Mouse (Mus musculus): ENCODE measurements at regions not wholly inside any gene's neighbourhood (a gene's known extent, or its start where the extent isn't known, plus 50 kb on each side); places are given as distances from the start of the nearest gene placed in this dataset.

GRCm38 (mm10) chr2:139325501-139325900, 168.2 kb upstream of the Sptlc3 start:
- no peaks in the 10 kb centered on the region for H3K27me3 ChIP-seq (ENCODE audit: control insufficient read depth, insufficient read depth, low read length)
- no peak overlapping the region for H3K27ac ChIP-seq (ENCODE audit: insufficient read depth, low read length)
- H3K4me1 ChIP-seq (ENCODE audit: control insufficient read depth, insufficient read depth, low read length) = peaks cover 4% of the 10 kb centered on the region; the same call in 1 of the 2 replicates
- DNase-seq = no peak
- WGBS = 81% methylated on average over 3 of the region's 3 CpGs
- TF ChIP-seq POLR2A (IDR thresholded peaks at IDR 0.05; ENCODE audit: borderline replicate concordance, insufficient read depth, low read length) (no peak), CTCF (IDR thresholded peaks at IDR 0.05; ENCODE audit: borderline replicate concordance, insufficient read depth, low read depth, low read length) (no peak)
- no peak overlapping the region for H3K4me3 ChIP-seq (replicated peaks; ENCODE audit: insufficient read depth, low read depth, low read length)

DNA sequence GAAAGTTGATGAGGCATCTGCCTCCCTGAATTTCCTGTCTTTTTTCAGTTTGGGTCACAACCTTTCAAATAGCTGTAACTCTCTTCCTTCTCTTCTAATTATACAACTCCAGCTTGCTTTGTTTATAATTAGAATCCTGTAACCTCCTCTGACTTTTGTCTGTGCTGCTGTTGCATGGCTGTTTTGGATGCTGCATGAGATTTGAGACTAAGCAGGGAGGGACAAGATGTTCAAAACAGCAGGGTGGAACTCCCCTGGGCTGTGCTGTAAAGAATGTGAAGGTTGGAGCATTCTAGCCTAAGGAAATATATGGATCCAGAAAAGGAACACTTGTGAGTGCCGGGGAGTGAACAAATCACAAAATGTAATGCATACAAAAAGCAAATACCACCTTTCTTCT, 159.0 kb upstream of the Sptlc3 start:
- H3K27ac ChIP-seq (ENCODE audit: insufficient read depth, low read length) = no peak overlapping the region
- WGBS = 64% methylated on average over 1 of the region's 1 CpGs
- H3K4me3 ChIP-seq (replicated peaks; ENCODE audit: insufficient read depth, low read depth, low read length) = no peak overlapping the region
- TF ChIP-seq CTCF (IDR thresholded peaks at IDR 0.05; ENCODE audit: borderline replicate concordance, insufficient read depth, low read depth, low read length) = no peak
- no peak for TF ChIP-seq POLR2A (IDR thresholded peaks at IDR 0.05; ENCODE audit: borderline replicate concordance, insufficient read depth, low read length)
- no peak for DNase-seq
- peaks cover 10% of the 10 kb centered on the region; the same call in 1 of the 2 replicates for H3K4me1 ChIP-seq (ENCODE audit: control insufficient read depth, insufficient read depth, low read length)
- no peaks in the 10 kb centered on the region for H3K27me3 ChIP-seq (ENCODE audit: control insufficient read depth, insufficient read depth, low read length)

- WGBS = 87% methylated on average over 4 of the region's 4 CpGs
- DNase-seq = no peak
Measured at GRCm38 (mm10) chr2:139338240-139338639, 155.5 kb upstream of the Sptlc3 start.

DNA sequence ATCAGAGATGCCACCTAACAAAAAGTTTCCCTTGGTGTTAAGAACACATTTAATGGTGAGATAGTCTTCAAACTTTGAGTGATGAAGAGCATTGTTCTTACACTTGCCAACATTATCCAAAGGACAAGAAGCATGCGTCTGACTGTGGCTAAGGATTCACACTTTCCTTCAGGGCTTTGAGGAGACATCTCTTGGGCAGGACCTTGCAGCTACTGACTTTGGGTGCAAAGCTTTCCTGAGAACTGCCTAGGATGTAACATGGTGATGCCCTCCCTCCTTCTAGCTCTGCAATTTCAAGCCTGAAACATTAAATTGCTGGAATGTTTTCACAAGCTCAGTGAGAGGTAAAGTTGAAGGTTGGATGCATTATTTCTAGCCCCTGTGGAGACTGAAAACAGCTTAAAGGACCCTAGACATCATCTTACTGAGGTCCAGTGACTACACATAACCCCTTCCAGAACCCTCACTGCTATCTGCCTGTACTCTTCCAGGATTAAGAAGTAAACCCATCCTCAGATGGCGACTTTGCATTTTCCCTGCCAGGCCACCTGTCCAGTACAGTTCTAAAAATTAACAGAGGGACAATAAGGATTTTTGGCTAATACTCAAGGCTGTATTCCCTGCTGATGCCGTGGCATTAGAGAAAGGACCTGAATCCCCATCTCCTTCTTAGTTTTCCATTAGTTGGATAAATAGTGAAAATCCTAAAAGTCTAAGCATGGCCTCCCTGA, 137.3 kb upstream of the Sptlc3 start:
- DNase-seq = peak; percentile 74 to 88
- Histone ChIP-seq H3K27ac (ENCODE audit: insufficient read depth, low read length) (peak overlapping the region; percentile 81), H3K4me1 (ENCODE audit: control insufficient read depth, insufficient read depth, low read length) (peaks cover 13% of the 10 kb centered on the region; the same call in 1 of the 2 replicates), H3K4me3 (replicated peaks; ENCODE audit: insufficient read depth, low read depth, low read length) (no peak overlapping the region), H3K27me3 (ENCODE audit: control insufficient read depth, insufficient read depth, low read length) (no peaks in the 10 kb centered on the region)
- 36% methylated on average over 3 of the region's 3 CpGs for WGBS
- TF ChIP-seq POLR2A (IDR thresholded peaks at IDR 0.05; ENCODE audit: borderline replicate concordance, insufficient read depth, low read length) = no peak
- TF ChIP-seq CTCF (IDR thresholded peaks at IDR 0.05; ENCODE audit: borderline replicate concordance, insufficient read depth, low read depth, low read length) = no peak

More at GRCm38 (mm10) chr2:139338240-139338639, 155.5 kb upstream of the Sptlc3 start:
- Histone ChIP-seq H3K27me3 (ENCODE audit: control insufficient read depth, insufficient read depth, low read length) (no peaks in the 10 kb centered on the region), H3K27ac (ENCODE audit: insufficient read depth, low read length) (no peak overlapping the region), H3K4me3 (replicated peaks; ENCODE audit: insufficient read depth, low read depth, low read length) (no peak overlapping the region), H3K4me1 (ENCODE audit: control insufficient read depth, insufficient read depth, low read length) (peaks cover 10% of the 10 kb centered on the region; the same call in 1 of the 2 replicates)
- TF ChIP-seq POLR2A (IDR thresholded peaks at IDR 0.05; ENCODE audit: borderline replicate concordance, insufficient read depth, low read length) (no peak), CTCF (IDR thresholded peaks at IDR 0.05; ENCODE audit: borderline replicate concordance, insufficient read depth, low read depth, low read length) (no peak)

DNA sequence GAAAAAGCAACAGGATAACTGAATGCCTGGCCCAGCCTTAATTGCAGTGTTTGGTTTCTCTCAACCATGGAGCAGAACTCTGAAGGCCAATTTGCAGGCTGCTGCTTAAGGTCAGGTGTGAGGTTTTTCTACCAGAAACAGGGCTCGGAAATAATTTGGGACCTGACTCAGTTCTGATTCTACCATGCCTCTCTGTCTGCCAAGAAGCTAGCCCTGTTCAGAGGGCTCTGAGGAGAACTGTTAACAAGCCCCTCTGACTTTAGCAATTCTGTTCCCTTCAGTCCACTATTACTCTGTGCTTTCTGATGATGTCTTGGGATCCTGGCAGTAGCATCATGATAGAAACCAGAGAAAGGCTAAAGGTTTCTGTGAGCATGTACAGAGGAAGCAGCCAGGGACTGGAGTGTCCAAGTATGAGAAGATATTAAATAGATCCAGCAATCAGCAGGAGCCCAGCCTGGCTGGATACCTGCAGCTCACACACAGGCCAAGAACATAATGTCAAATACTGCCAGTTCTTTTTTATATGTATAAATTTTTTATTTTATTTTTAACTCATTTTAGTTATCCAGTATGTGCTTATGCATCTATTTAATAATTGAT, 131.4 kb upstream of the Sptlc3 start:
- no peak for TF ChIP-seq CTCF (IDR thresholded peaks at IDR 0.05; ENCODE audit: borderline replicate concordance, insufficient read depth, low read depth, low read length)
- TF ChIP-seq POLR2A (IDR thresholded peaks at IDR 0.05; ENCODE audit: borderline replicate concordance, insufficient read depth, low read length) = no peak
- H3K27me3 ChIP-seq (ENCODE audit: control insufficient read depth, insufficient read depth, low read length) = no peaks in the 10 kb centered on the region
- H3K4me1 ChIP-seq (ENCODE audit: control insufficient read depth, insufficient read depth, low read length) = peaks cover 7% of the 10 kb centered on the region; the same call in 1 of the 2 replicates
- peak; percentile 56 to 77 for DNase-seq
- H3K27ac ChIP-seq (ENCODE audit: insufficient read depth, low read length) = peak overlapping the region; percentile 81
- H3K4me3 ChIP-seq (replicated peaks; ENCODE audit: insufficient read depth, low read depth, low read length) = no peak overlapping the region
- 8% methylated on average over 1 of the region's 1 CpGs for WGBS

GRCm38 (mm10) chr2:139370070-139370469, 123.6 kb upstream of the Sptlc3 start:
- H3K4me3 ChIP-seq (replicated peaks; ENCODE audit: insufficient read depth, low read depth, low read length) = no peak overlapping the region
- H3K27ac ChIP-seq (ENCODE audit: insufficient read depth, low read length) = no peak overlapping the region
- no peak for DNase-seq
- WGBS = 13% methylated on average over 1 of the region's 1 CpGs
- H3K27me3 ChIP-seq (ENCODE audit: control insufficient read depth, insufficient read depth, low read length) = no peaks in the 10 kb centered on the region
- TF ChIP-seq CTCF (IDR thresholded peaks at IDR 0.05; ENCODE audit: borderline replicate concordance, insufficient read depth, low read depth, low read length) (no peak; the same call in 1 of the 2 replicates), POLR2A (IDR thresholded peaks at IDR 0.05; ENCODE audit: borderline replicate concordance, insufficient read depth, low read length) (no peak)
- no peaks in the 10 kb centered on the region for H3K4me1 ChIP-seq (ENCODE audit: control insufficient read depth, insufficient read depth, low read length)

DNA sequence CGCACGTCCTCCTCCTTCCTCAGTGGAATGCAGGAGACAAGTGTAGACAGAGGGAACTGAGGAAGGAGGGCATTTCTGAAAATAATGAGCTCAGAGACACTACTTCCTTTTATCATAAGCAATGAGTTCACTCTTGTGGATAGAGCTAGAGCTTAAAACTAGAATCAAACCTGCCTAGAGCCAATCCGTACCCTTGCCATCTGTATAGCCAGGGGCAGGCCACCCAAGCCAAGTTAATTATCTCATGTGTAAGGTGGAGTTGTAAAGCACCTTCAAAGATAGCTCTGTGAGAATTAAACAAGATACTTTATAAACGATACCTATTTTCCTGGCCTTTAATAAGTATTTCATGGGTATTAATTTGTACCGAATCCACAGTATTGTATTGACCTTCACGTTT, 113.4 kb upstream of the Sptlc3 start:
- Histone ChIP-seq H3K27ac (ENCODE audit: insufficient read depth, low read length) (peak overlapping the region; percentile 71; the same call in 1 of the 2 replicates), H3K4me1 (ENCODE audit: control insufficient read depth, insufficient read depth, low read length) (peaks cover 9% of the 10 kb centered on the region; the same call in 1 of the 2 replicates), H3K27me3 (ENCODE audit: control insufficient read depth, insufficient read depth, low read length) (no peaks in the 10 kb centered on the region), H3K4me3 (replicated peaks; ENCODE audit: insufficient read depth, low read depth, low read length) (no peak overlapping the region)
- DNase-seq = peak; percentile 21 to 51
- 67% methylated on average over 6 of the region's 6 CpGs for WGBS
- TF ChIP-seq POLR2A (IDR thresholded peaks at IDR 0.05; ENCODE audit: borderline replicate concordance, insufficient read depth, low read length) = no peak

DNA sequence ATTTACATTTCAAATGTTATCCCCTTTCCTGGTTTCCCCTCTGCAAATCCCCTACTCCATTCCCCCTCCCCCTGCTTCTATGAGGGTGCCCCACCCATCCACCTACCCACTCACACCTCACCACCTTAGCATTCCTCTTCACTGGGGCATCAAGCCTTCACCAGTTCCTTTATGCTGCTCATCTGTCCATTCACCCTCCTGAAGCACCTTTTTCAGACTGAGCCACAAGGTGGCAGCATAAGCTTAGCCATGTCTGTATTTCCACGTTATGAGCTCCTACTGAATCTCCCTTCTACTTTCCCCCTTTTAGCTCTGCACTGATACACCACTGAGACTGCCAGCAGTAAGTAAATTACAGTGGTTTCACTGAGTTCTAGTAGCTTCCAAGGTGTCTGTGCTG, 112.1 kb upstream of the Sptlc3 start:
- DNase-seq = peak; percentile 88 to 89
- H3K4me3 ChIP-seq (replicated peaks; ENCODE audit: insufficient read depth, low read depth, low read length) = no peak overlapping the region
- WGBS = 3% methylated on average over 1 of the region's 1 CpGs

More for the DNA sequence above, 112.1 kb upstream of the Sptlc3 start:
- peak; percentile 84 for TF ChIP-seq CTCF (IDR thresholded peaks at IDR 0.05; ENCODE audit: borderline replicate concordance, insufficient read depth, low read depth, low read length)
- TF ChIP-seq POLR2A (IDR thresholded peaks at IDR 0.05; ENCODE audit: borderline replicate concordance, insufficient read depth, low read length) = no peak
- H3K27me3 ChIP-seq (ENCODE audit: control insufficient read depth, insufficient read depth, low read length) = no peaks in the 10 kb centered on the region
- H3K27ac ChIP-seq (ENCODE audit: insufficient read depth, low read length) = no peak overlapping the region
- peaks cover 9% of the 10 kb centered on the region; the same call in 1 of the 2 replicates for H3K4me1 ChIP-seq (ENCODE audit: control insufficient read depth, insufficient read depth, low read length)

Measured in cerebellum, adult 2 months (tissue).